Mouse (Mus musculus) stomach, postnatal 0 days (tissue): ENCODE measurements around the gene Hba-a2.

ENCODE experiments used
- CTCF ChIP-seq: IDR thresholded peaks from 2 replicates; pipeline ENCODE4 v1.5.1; 2016; ENCODE audit warnings: antibody characterized with exemption, low read depth, mild to moderate bottlenecking, moderate library complexity
- EP300 ChIP-seq: optimal IDR thresholded peaks from 2 replicates; pipeline ENCODE3; 2016; ENCODE audit warnings: antibody characterized with exemption

DNA sequence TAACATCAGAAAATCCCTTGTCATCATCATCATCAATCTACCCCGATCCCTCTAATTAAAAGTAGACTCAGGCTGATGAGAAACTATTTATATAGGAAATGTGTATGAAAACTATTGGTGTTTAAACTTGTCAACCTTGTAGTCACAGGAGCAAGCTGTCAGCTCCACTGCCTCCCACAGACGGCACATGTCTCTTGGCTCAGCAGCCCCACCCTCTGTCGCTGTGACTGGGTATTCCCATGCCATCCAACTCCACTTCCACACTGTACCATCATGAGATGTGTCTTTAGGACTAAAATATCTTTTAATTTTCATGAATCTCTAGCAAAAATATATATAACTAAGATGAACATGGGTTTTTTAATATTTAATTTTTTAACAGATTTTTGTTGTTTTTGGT, 47.9 kb upstream of the Hba-a2 start:
- TF ChIP-seq CTCF (no peak), EP300 (no peak)
